Comparison of ENCODE assay signal across 11 mouse cellular contexts in genomic region chr7:126167426-126167825, GRCm38 (mm10). TPM values are rescaled to one million over a fixed set of nuclear protein-coding genes. Genes with fewer than 3 reads are reported as not detected.
DNase-seq lines count a peak whose midpoint lies in the region; ATAC-seq lines count a peak whose summit lies in the region.
"Had no signal": no experiment of that assay in that cellular context is flagged by ENCODE, and none has a peak within 500 bp of the region (broad histone marks: within the 10 kb centered on the region; RNA-seq: fewer than 3 reads in every experiment).

No protein-coding gene starts in this region.

- H3K27me3 ChIP-seq in megakaryocyte, embryonic 14.5 days (replicated peaks), result no peaks in the 10 kb centered on the region
- H3K27me3 ChIP-seq: hindbrain, embryonic 12.5 days had no signal

- peaks cover 39% of the 10 kb centered on the region for H3K4me1 ChIP-seq in megakaryocyte, embryonic 14.5 days
- H3K4me1 ChIP-seq: hindbrain, embryonic 12.5 days had no signal

- intact Hi-C loops in gastrocnemius, postnatal 14 days (cut with DNase I; ENCODE audit: low total_unique reads), result no loop called here

- H3K4me3 ChIP-seq in megakaryocyte, embryonic 14.5 days (replicated peaks), result peak overlapping the region; percentile 8
- H3K4me3 ChIP-seq: hindbrain, embryonic 12.5 days had no signal

- peaks cover 85% of the 10 kb centered on the region for H3K36me3 ChIP-seq in megakaryocyte, embryonic 14.5 days (replicated peaks; ENCODE audit: low read length)

- H3K9me3 ChIP-seq in megakaryocyte, embryonic 14.5 days, result no peaks in the 10 kb centered on the region
- H3K9me3 ChIP-seq: hindbrain, embryonic 12.5 days had no signal

- no peak for ATAC-seq in megakaryocyte, adult 5-6 weeks (ENCODE audit: poor library complexity, severe bottlenecking)
- ATAC-seq in megakaryocyte progenitor cell, adult 5-6 weeks (replicated peaks; ENCODE audit: poor library complexity), result peak; percentile 62

- DNase-seq in adrenal gland, postnatal 14 days, result peak; percentile 41
- no peak for DNase-seq in adrenal gland, postnatal 4 days (ENCODE audit: low spot score in 2 of 2)
- DNase-seq in kidney, adult 8-10 months, result peak; percentile 20 to 39
- no peak for DNase-seq in urinary bladder, postnatal 10 days (ENCODE audit: low spot score)
- DNase-seq in gastrocnemius, postnatal 14 days, result no peak
- DNase-seq: cerebellum, adult 2 months; lung, postnatal 36 days had no signal

RNA-seq across cellular contexts. Expression of gene Xpo6, which starts 32.9 kb away (rescaled TPM):
- 77.8 and 97.1 TPM in 2 replicates for total RNA-seq in adrenal gland, postnatal 14 days (2021)
- total RNA-seq in adrenal gland, postnatal 4 days (2021), result 100 to 1,000 TPM in 1 of 2 experiments, 10 to 100 TPM in 1; 98.4 to 103 TPM
- polyA plus RNA-seq in megakaryocyte, embryonic 14.5 days (2012; ENCODE audit: insufficient read depth, low replicate concordance), result 83.9 and 172 TPM in 2 replicates
- total RNA-seq in megakaryocyte, adult 5-6 weeks (2015), result 128 and 140 TPM in 2 replicates
- 58.6 and 65.2 TPM in 2 replicates for total RNA-seq in megakaryocyte, adult 5-6 weeks (2017)
- 124 and 125 TPM in 2 replicates for total RNA-seq in megakaryocyte progenitor cell, adult 5-6 weeks (2015)
- 38.4 and 51.4 TPM in 2 replicates for total RNA-seq in megakaryocyte progenitor cell, adult 5-6 weeks (2017)
- 10 to 100 TPM; 16.1 to 18.9 TPM for total RNA-seq in gastrocnemius, postnatal 14 days (2021)

Comparison
In these comparisons a context has a peak if more than half of its experiments do, and no peak if none do; other contexts are left out.
1. DNase-seq: peak in adrenal gland, postnatal 14 days (single experiment) and kidney, adult 8-10 months (2 of 2); none in adrenal gland, postnatal 4 days (0 of 2), urinary bladder, postnatal 10 days (single experiment) and gastrocnemius, postnatal 14 days (single experiment).